Mouse (Mus musculus): Measurements from ENCODE around the gene Thsd4. TPM values are rescaled to one million over a fixed set of nuclear protein-coding genes. Genes with fewer than 3 reads are reported as not detected.
A peak's percentile ranks its signal among the peaks of the same experiment; 100 is the strongest.

The Thsd4 gene
- polyA plus RNA-seq, 1 experiment from 2014 or later = 19.9 TPM

DNA sequence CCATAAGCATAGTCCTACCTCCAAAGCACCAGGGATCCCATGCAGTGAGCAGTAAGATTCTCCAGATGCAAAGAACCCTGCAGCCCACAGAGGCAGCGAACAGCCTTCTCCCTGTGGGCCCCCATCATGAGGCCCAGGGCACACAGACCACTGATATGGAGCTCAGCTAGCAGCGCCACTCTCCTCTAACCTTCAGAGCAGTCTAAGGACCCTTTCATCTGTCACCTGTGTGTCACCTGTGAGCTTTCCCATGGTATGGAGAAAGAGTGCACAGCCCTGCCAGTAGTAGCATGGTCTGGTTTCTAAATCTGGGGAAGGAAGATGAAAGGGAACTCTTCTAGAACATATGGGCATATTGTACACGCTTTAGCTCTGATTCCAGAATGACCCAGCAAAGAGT, 72.3 kb downstream of the Thsd4 start:
- TF ChIP-seq CTCF (IDR thresholded peaks at IDR 0.05; ENCODE audit: low read depth) = no peak
- Histone ChIP-seq H3K4me3 (replicated peaks; ENCODE audit: low read depth, low read length) (no peak overlapping the region), H3K9me3 (replicated peaks; ENCODE audit: low read length) (no peaks in the 10 kb centered on the region), H3K36me3 (ENCODE audit: insufficient read depth, low read length) (no peaks in the 10 kb centered on the region), H3K9ac (ENCODE audit: low read depth, low read length) (no peak overlapping the region), H3K4me1 (replicated peaks; ENCODE audit: insufficient read depth, low read length) (no peaks in the 10 kb centered on the region), H3K27me3 (ENCODE audit: insufficient read depth, low read length) (no peaks in the 10 kb centered on the region), H3K4me2 (ENCODE audit: low read length) (no peak overlapping the region), H3K27ac (no peak overlapping the region)
- DNase-seq (ENCODE audit: low spot score) (no peak), ATAC-seq (replicated peaks; ENCODE audit: low FRiP score, low read depth) (no peak)
- 85% methylated on average over 3 of the region's 3 CpGs for WGBS

- 62% methylated on average over 4 of the region's 4 CpGs for WGBS
- Histone ChIP-seq H3K9me3 (replicated peaks; ENCODE audit: low read length) (no peaks in the 10 kb centered on the region), H3K9ac (ENCODE audit: low read depth, low read length) (no peak overlapping the region), H3K4me2 (ENCODE audit: low read length) (no peak overlapping the region), H3K27ac (no peak overlapping the region), H3K4me1 (replicated peaks; ENCODE audit: insufficient read depth, low read length) (no peaks in the 10 kb centered on the region), H3K4me3 (replicated peaks; ENCODE audit: low read depth, low read length) (no peak overlapping the region), H3K36me3 (ENCODE audit: insufficient read depth, low read length) (no peaks in the 10 kb centered on the region), H3K27me3 (ENCODE audit: insufficient read depth, low read length) (no peaks in the 10 kb centered on the region)
- DNase-seq (ENCODE audit: low spot score) (peak; percentile 10), ATAC-seq (replicated peaks; ENCODE audit: low FRiP score, low read depth) (no peak)
- TF ChIP-seq CTCF (IDR thresholded peaks at IDR 0.05; ENCODE audit: low read depth) = no peak
Observed at GRCm38 (mm10) chr9:60445821-60446220, 76.0 kb downstream of the Thsd4 start.

- TF ChIP-seq CTCF (IDR thresholded peaks at IDR 0.05; ENCODE audit: low read depth) = no peak
- no peaks in the 10 kb centered on the region for H3K9me3 ChIP-seq (replicated peaks; ENCODE audit: low read length)
- no peaks in the 10 kb centered on the region for H3K4me1 ChIP-seq (replicated peaks; ENCODE audit: insufficient read depth, low read length)
- no peak overlapping the region for H3K4me3 ChIP-seq (replicated peaks; ENCODE audit: low read depth, low read length)
- DNase-seq (ENCODE audit: low spot score) (no peak), ATAC-seq (replicated peaks; ENCODE audit: low FRiP score, low read depth) (no peak)
- H3K4me2 ChIP-seq (ENCODE audit: low read length) = no peak overlapping the region
- H3K36me3 ChIP-seq (ENCODE audit: insufficient read depth, low read length) = no peaks in the 10 kb centered on the region
- no peaks in the 10 kb centered on the region for H3K27me3 ChIP-seq (ENCODE audit: insufficient read depth, low read length)
- H3K9ac ChIP-seq (ENCODE audit: low read depth, low read length) = no peak overlapping the region
- no peak overlapping the region for H3K27ac ChIP-seq
- 68% methylated on average over 10 of the region's 10 CpGs for WGBS
Observed at GRCm38 (mm10) chr9:60441274-60441902, 80.5 kb downstream of the Thsd4 start.

GRCm38 (mm10) chr9:60440506-60440905, 81.3 kb downstream of the Thsd4 start:
- H3K9ac ChIP-seq (ENCODE audit: low read depth, low read length) = no peak overlapping the region
- H3K4me3 ChIP-seq (replicated peaks; ENCODE audit: low read depth, low read length) = no peak overlapping the region
- H3K9me3 ChIP-seq (replicated peaks; ENCODE audit: low read length) = no peaks in the 10 kb centered on the region
- H3K4me1 ChIP-seq (replicated peaks; ENCODE audit: insufficient read depth, low read length) = no peaks in the 10 kb centered on the region
- TF ChIP-seq CTCF (IDR thresholded peaks at IDR 0.05; ENCODE audit: low read depth) = no peak
- H3K27ac ChIP-seq = no peak overlapping the region
- H3K4me2 ChIP-seq (ENCODE audit: low read length) = no peak overlapping the region
- 76% methylated on average over 8 of the region's 8 CpGs for WGBS
- H3K27me3 ChIP-seq (ENCODE audit: insufficient read depth, low read length) = no peaks in the 10 kb centered on the region
- H3K36me3 ChIP-seq (ENCODE audit: insufficient read depth, low read length) = no peaks in the 10 kb centered on the region
- ATAC-seq (replicated peaks; ENCODE audit: low FRiP score, low read depth) = no peak
- no peak for DNase-seq (ENCODE audit: low spot score)

DNA sequence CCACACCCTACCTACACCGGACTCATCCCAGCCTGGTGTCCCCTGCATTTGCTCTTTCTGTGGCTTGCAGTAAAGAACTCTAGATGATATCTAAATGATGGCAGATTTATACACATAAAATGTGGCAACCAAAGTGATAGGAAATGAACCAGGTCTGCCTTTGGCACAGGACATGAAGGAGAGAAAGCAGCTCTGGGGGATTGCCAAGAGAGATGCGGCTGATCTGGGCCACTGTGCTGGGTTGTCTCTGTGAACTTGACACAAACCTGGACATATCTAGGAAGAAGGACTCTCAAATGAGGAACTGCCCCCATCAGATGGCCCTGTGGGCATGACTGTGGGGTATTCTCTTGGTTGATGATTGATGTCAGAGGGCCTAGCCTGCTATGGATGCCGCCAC, 85.6 kb downstream of the Thsd4 start:
- Histone ChIP-seq H3K4me2 (ENCODE audit: low read length) (no peak overlapping the region), H3K9ac (ENCODE audit: low read depth, low read length) (no peak overlapping the region), H3K27me3 (ENCODE audit: insufficient read depth, low read length) (no peaks in the 10 kb centered on the region), H3K4me1 (replicated peaks; ENCODE audit: insufficient read depth, low read length) (no peaks in the 10 kb centered on the region), H3K27ac (no peak overlapping the region), H3K4me3 (replicated peaks; ENCODE audit: low read depth, low read length) (no peak overlapping the region), H3K36me3 (ENCODE audit: insufficient read depth, low read length) (no peaks in the 10 kb centered on the region), H3K9me3 (replicated peaks; ENCODE audit: low read length) (no peaks in the 10 kb centered on the region)
- 85% methylated on average over 3 of the region's 3 CpGs for WGBS
- no peak for DNase-seq (ENCODE audit: low spot score)
- TF ChIP-seq CTCF (IDR thresholded peaks at IDR 0.05; ENCODE audit: low read depth) = no peak
- ATAC-seq (replicated peaks; ENCODE audit: low FRiP score, low read depth) = no peak

DNA sequence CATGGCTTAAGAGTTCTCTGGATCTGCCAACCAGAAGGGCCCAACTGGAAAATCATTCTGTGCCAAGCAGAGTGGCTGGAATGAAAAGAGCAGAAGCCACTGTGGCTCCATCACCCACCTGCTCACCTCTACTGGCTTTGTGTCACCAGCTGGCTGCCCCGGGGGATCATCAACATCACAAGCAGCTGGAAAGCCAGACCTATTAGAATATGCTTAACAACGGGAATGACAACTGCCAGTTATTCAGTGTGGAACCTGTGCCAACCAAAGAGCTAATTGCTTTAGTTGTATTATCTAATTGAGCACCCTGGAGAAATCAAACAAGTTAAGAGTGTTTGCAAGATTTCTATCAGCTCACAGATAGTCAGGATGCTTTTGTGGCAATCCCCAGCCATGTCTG, 87.8 kb downstream of the Thsd4 start:
- no peaks in the 10 kb centered on the region for H3K9me3 ChIP-seq (replicated peaks; ENCODE audit: low read length)
- H3K27me3 ChIP-seq (ENCODE audit: insufficient read depth, low read length) = no peaks in the 10 kb centered on the region
- H3K27ac ChIP-seq = no peak overlapping the region
- no peak overlapping the region for H3K4me2 ChIP-seq (ENCODE audit: low read length)
- TF ChIP-seq CTCF (IDR thresholded peaks at IDR 0.05; ENCODE audit: low read depth) = no peak
- ATAC-seq (replicated peaks; ENCODE audit: low FRiP score, low read depth) = no peak
- H3K36me3 ChIP-seq (ENCODE audit: insufficient read depth, low read length) = no peaks in the 10 kb centered on the region
- 35% methylated on average over 2 of the region's 2 CpGs for whole genome bisulfite sequencing
- no peak overlapping the region for H3K4me3 ChIP-seq (replicated peaks; ENCODE audit: low read depth, low read length)
- DNase-seq (ENCODE audit: low spot score) = no peak
- no peak overlapping the region for H3K9ac ChIP-seq (ENCODE audit: low read depth, low read length)
- H3K4me1 ChIP-seq (replicated peaks; ENCODE audit: insufficient read depth, low read length) = no peaks in the 10 kb centered on the region

GRCm38 (mm10) chr9:60431924-60432323, 89.9 kb downstream of the Thsd4 start:
- Histone ChIP-seq H3K4me2 (ENCODE audit: low read length) (no peak overlapping the region), H3K4me3 (replicated peaks; ENCODE audit: low read depth, low read length) (no peak overlapping the region), H3K9me3 (replicated peaks; ENCODE audit: low read length) (no peaks in the 10 kb centered on the region), H3K4me1 (replicated peaks; ENCODE audit: insufficient read depth, low read length) (no peaks in the 10 kb centered on the region), H3K9ac (ENCODE audit: low read depth, low read length) (no peak overlapping the region), H3K27me3 (ENCODE audit: insufficient read depth, low read length) (no peaks in the 10 kb centered on the region), H3K36me3 (ENCODE audit: insufficient read depth, low read length) (no peaks in the 10 kb centered on the region), H3K27ac (no peak overlapping the region)
- peak; percentile 47 for DNase-seq (ENCODE audit: low spot score)
- WGBS = 64% methylated on average over 4 of the region's 4 CpGs
- peak; percentile 5; the same call in 1 of the 2 replicates for TF ChIP-seq CTCF (IDR thresholded peaks at IDR 0.05; ENCODE audit: low read depth)
- peak; percentile 72 for ATAC-seq (replicated peaks; ENCODE audit: low FRiP score, low read depth)

Data from kidney, postnatal 0 days (tissue).